Mouse (Mus musculus): ENCODE data around the gene Ccdc124.

Gene Ccdc124

GRCm38 (mm10) chr8:70849333-70849990 is 24.3 kb downstream of the Ccdc124 start:
- DNase-seq (ENCODE audit: inconsistent age in 2 of 2, low spot score in 1 of 2), result no peak

- no peak for DNase-seq (ENCODE audit: inconsistent age in 2 of 2, low spot score in 1 of 2)
Observed at GRCm38 (mm10) chr8:70846371-70847154, 27.2 kb downstream of the Ccdc124 start.

GRCm38 (mm10) chr8:70845108-70845507 is 28.6 kb downstream of the Ccdc124 start:
- DNase-seq (ENCODE audit: inconsistent age in 2 of 2, low spot score in 1 of 2), result no peak

- DNase-seq (ENCODE audit: inconsistent age in 2 of 2, low spot score in 1 of 2), result peak; percentile 89 to 96
Observed at GRCm38 (mm10) chr8:70844523-70844922, 29.2 kb downstream of the Ccdc124 start.

- no peak for DNase-seq (ENCODE audit: inconsistent age in 2 of 2, low spot score in 1 of 2)
Observed at GRCm38 (mm10) chr8:70843941-70844340, 29.8 kb downstream of the Ccdc124 start.

- no peak for DNase-seq (ENCODE audit: inconsistent age in 2 of 2, low spot score in 1 of 2)
Observed at GRCm38 (mm10) chr8:70843214-70843773, 30.4 kb downstream of the Ccdc124 start.

GRCm38 (mm10) chr8:70842484-70842883 is 31.3 kb downstream of the Ccdc124 start:
- no peak for DNase-seq (ENCODE audit: inconsistent age in 2 of 2, low spot score in 1 of 2)

- DNase-seq (ENCODE audit: inconsistent age in 2 of 2, low spot score in 1 of 2), result peak; percentile 87 to 97
Observed at GRCm38 (mm10) chr8:70841147-70842072, 32.3 kb downstream of the Ccdc124 start.

- DNase-seq (ENCODE audit: inconsistent age in 2 of 2, low spot score in 1 of 2), result peak in 1 of 2 experiments; percentile 61
Observed at GRCm38 (mm10) chr8:70840590-70840989, 33.1 kb downstream of the Ccdc124 start.

- peak; percentile 99 to 100 for DNase-seq (ENCODE audit: inconsistent age in 2 of 2, low spot score in 1 of 2)
Observed at GRCm38 (mm10) chr8:70839408-70840351, 34.1 kb downstream of the Ccdc124 start, which contains the start of gene Arrdc2. TSS of gene Arrdc2 (minus strand) at chr8:70839720.

GRCm38 (mm10) chr8:70838654-70839407 is 34.9 kb downstream of the Ccdc124 start:
- no peak for DNase-seq (ENCODE audit: inconsistent age in 2 of 2, low spot score in 1 of 2)

- DNase-seq (ENCODE audit: inconsistent age in 2 of 2, low spot score in 1 of 2), result no peak
Observed at GRCm38 (mm10) chr8:70836666-70837065, 37.1 kb downstream of the Ccdc124 start.

GRCm38 (mm10) chr8:70834071-70834470 is 39.7 kb downstream of the Ccdc124 start:
- no peak for DNase-seq (ENCODE audit: inconsistent age in 2 of 2, low spot score in 1 of 2)

- DNase-seq (ENCODE audit: inconsistent age in 2 of 2, low spot score in 1 of 2), result peak; percentile 82 to 83
Observed at GRCm38 (mm10) chr8:70833520-70833919, 40.2 kb downstream of the Ccdc124 start.

- DNase-seq (ENCODE audit: inconsistent age in 2 of 2, low spot score in 1 of 2), result peak; percentile 59 to 72
Observed at GRCm38 (mm10) chr8:70833018-70833482, 40.7 kb downstream of the Ccdc124 start.

GRCm38 (mm10) chr8:70832371-70832770 is 41.4 kb downstream of the Ccdc124 start:
- DNase-seq (ENCODE audit: inconsistent age in 2 of 2, low spot score in 1 of 2), result no peak

- DNase-seq (ENCODE audit: inconsistent age in 2 of 2, low spot score in 1 of 2), result no peak
Observed at GRCm38 (mm10) chr8:70831517-70831916, 42.2 kb downstream of the Ccdc124 start.

- no peak for DNase-seq (ENCODE audit: inconsistent age in 2 of 2, low spot score in 1 of 2)
Observed at GRCm38 (mm10) chr8:70827796-70828195, 45.9 kb downstream of the Ccdc124 start.

- no peak for DNase-seq (ENCODE audit: inconsistent age in 2 of 2, low spot score in 1 of 2)
Observed at GRCm38 (mm10) chr8:70827010-70827409, 46.7 kb downstream of the Ccdc124 start.
